Mouse (Mus musculus) liver, embryonic 14.5 days (tissue): ENCODE results near the gene Gm20219.

Source experiments
- CTCF ChIP-seq: IDR thresholded peaks from 2 replicates; pipeline ENCODE4 v1.5.1; 2016; ENCODE audit warnings: antibody characterized with exemption, low read depth, control low read depth
- EP300 ChIP-seq: IDR thresholded peaks from 2 replicates; pipeline ENCODE4 v1.6.1; 2016; ENCODE audit warnings: antibody characterized with exemption, low read depth

- TF ChIP-seq CTCF (no peak), EP300 (no peak)
Observed at GRCm38 (mm10) chr17:56592553-56592952, 38.4 kb upstream of the Gm20219 start.
